31 mouse cellular contexts compared by ENCODE assay signal in the genomic region with DNA sequence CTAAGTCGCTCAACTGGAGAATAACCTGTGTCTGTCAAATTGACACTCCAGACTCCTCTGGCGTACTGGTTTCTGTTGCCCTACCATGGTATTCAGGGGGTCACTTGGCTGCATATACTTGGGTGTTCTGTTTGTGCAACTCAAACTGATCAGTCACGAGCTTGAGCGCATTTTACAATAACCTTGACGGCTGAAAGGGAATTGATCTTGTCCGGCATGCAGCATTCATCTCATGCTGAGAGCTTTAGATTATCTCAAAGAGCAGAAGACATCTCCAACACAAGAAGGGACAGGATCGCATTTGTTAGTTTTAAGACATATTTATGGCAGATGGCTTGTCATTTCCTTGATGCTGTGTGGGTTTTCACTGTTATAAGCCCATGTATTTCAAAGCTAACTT.
A peak's percentile ranks its signal among the peaks of the same experiment; 100 is the strongest.
DNase-seq lines count a peak whose midpoint lies in the region; ATAC-seq lines count a peak whose summit lies in the region.
"Had no signal": no experiment of that assay in that cellular context is flagged by ENCODE, and none has a peak within 500 bp of the region (broad histone marks: within the 10 kb centered on the region; RNA-seq: fewer than 3 reads in every experiment).

No protein-coding gene starts in this region.

- no peak overlapping the region for H3K4me2 ChIP-seq in hindbrain, embryonic 14.5 days (replicated peaks)
- H3K4me2 ChIP-seq in neural tube, embryonic 13.5 days, result 0 out of 2 replicates have a peak overlapping the region, but pooled peaks have one; percentile 6
- H3K4me2 ChIP-seq in midbrain, embryonic 13.5 days (replicated peaks), result no peak overlapping the region
- no peak overlapping the region for H3K4me2 ChIP-seq in neural tube, embryonic 15.5 days
- H3K4me2 ChIP-seq: embryonic facial prominence, embryonic 12.5 days; heart, embryonic 11.5 days; kidney, embryonic 15.5 days; limb, embryonic 15.5 days; liver, embryonic 13.5 days had no signal

- H3K4me3 ChIP-seq in hindbrain, embryonic 14.5 days (replicated peaks; ENCODE audit: low read length), result no peak overlapping the region
- H3K4me3 ChIP-seq in hindbrain, embryonic 10.5 days, result no peak overlapping the region
- no peak overlapping the region for H3K4me3 ChIP-seq in neural tube, embryonic 13.5 days
- no peak overlapping the region for H3K4me3 ChIP-seq in midbrain, embryonic 13.5 days (replicated peaks)
- H3K4me3 ChIP-seq in neural tube, embryonic 15.5 days (replicated peaks), result no peak overlapping the region
- H3K4me3 ChIP-seq: embryonic facial prominence, embryonic 12.5 days; kidney, embryonic 15.5 days; limb, embryonic 10.5 days; limb, embryonic 15.5 days; liver, embryonic 13.5 days; megakaryocyte, embryonic 14.5 days had no signal

- H3K27ac ChIP-seq in hindbrain, embryonic 14.5 days, result 0 out of 2 replicates have a peak overlapping the region, but pooled peaks have one; percentile 14
- no peak overlapping the region for H3K27ac ChIP-seq in hindbrain, embryonic 10.5 days
- peak overlapping the region; percentile 72 for H3K27ac ChIP-seq in neural tube, embryonic 13.5 days (replicated peaks)
- H3K27ac ChIP-seq in midbrain, embryonic 13.5 days, result peak overlapping the region; percentile 64
- H3K27ac ChIP-seq in neural tube, embryonic 15.5 days (replicated peaks), result no peak overlapping the region
- H3K27ac ChIP-seq: embryonic facial prominence, embryonic 12.5 days; kidney, embryonic 15.5 days; limb, embryonic 10.5 days; limb, embryonic 15.5 days; liver, embryonic 13.5 days had no signal

- DNase-seq in hindbrain, embryonic 14.5 days (ENCODE audit: low spot score), result no peak
- no peak for DNase-seq in hindbrain, embryonic 10.5 days (ENCODE audit: low spot score)
- DNase-seq in neural tube, embryonic 10.5 days (ENCODE audit: extremely low spot score, low spot score), result no peak
- DNase-seq in thymus, postnatal 25 days, result no peak
- DNase-seq: adrenal gland, postnatal 36 days; cerebellum, adult 2 months; cerebellum, postnatal 25 days; embryo, embryonic 11 days; gastrocnemius, postnatal 36 days; heart, adult 18-20 months; heart, postnatal 4 days; kidney, adult 11 months; kidney, postnatal 36 days; liver, embryonic 13.5 days; lung, adult 18-20 months; lung, postnatal 4 days; spleen, adult 18-20 months; thymus, adult 18-20 months; thymus, postnatal 36 days had no signal

- H3K4me1 ChIP-seq in hindbrain, embryonic 14.5 days (replicated peaks; ENCODE audit: control insufficient read depth, insufficient read depth, low read length), result peaks cover 30% of the 10 kb centered on the region
- H3K4me1 ChIP-seq in hindbrain, embryonic 10.5 days (replicated peaks), result peaks cover 28% of the 10 kb centered on the region
- peaks cover 34% of the 10 kb centered on the region for H3K4me1 ChIP-seq in neural tube, embryonic 13.5 days (replicated peaks)
- peaks cover 28% of the 10 kb centered on the region for H3K4me1 ChIP-seq in midbrain, embryonic 13.5 days (replicated peaks)
- H3K4me1 ChIP-seq in neural tube, embryonic 15.5 days, result peaks cover 26% of the 10 kb centered on the region
- H3K4me1 ChIP-seq: liver, embryonic 13.5 days; megakaryocyte, embryonic 14.5 days had no signal

- no peaks in the 10 kb centered on the region for H3K27me3 ChIP-seq in hindbrain, embryonic 14.5 days (ENCODE audit: control insufficient read depth, insufficient read depth, low read length)
- H3K27me3 ChIP-seq in hindbrain, embryonic 10.5 days (ENCODE audit: insufficient read depth, poor library complexity, severe bottlenecking), result no peaks in the 10 kb centered on the region
- no peaks in the 10 kb centered on the region for H3K27me3 ChIP-seq in neural tube, embryonic 13.5 days
- H3K27me3 ChIP-seq in midbrain, embryonic 13.5 days, result no peaks in the 10 kb centered on the region
- no peaks in the 10 kb centered on the region for H3K27me3 ChIP-seq in neural tube, embryonic 15.5 days (replicated peaks)
- H3K27me3 ChIP-seq: embryonic facial prominence, embryonic 12.5 days; kidney, embryonic 15.5 days; limb, embryonic 15.5 days; liver, embryonic 13.5 days had no signal

- no peak overlapping the region for H3K9ac ChIP-seq in hindbrain, embryonic 14.5 days
- no peak overlapping the region for H3K9ac ChIP-seq in neural tube, embryonic 13.5 days
- no peak overlapping the region for H3K9ac ChIP-seq in midbrain, embryonic 13.5 days (replicated peaks)
- 0 out of 2 replicates have a peak overlapping the region, but pooled peaks have one; percentile 14 for H3K9ac ChIP-seq in neural tube, embryonic 15.5 days (replicated peaks)
- H3K9ac ChIP-seq: embryonic facial prominence, embryonic 12.5 days; kidney, embryonic 15.5 days; limb, embryonic 15.5 days; liver, embryonic 13.5 days had no signal

- WGBS in hindbrain, embryonic 14.5 days, result 34% methylated on average over 7 of the region's 7 CpGs
- 56% methylated on average over 7 of the region's 7 CpGs for WGBS in hindbrain, embryonic 10.5 days
- 36% methylated on average over 7 of the region's 7 CpGs for WGBS in neural tube, embryonic 13.5 days
- 29% methylated on average over 7 of the region's 7 CpGs for WGBS in midbrain, embryonic 13.5 days
- 30% methylated on average over 7 of the region's 7 CpGs for WGBS in neural tube, embryonic 15.5 days

- H3K36me3 ChIP-seq in hindbrain, embryonic 14.5 days (replicated peaks; ENCODE audit: control insufficient read depth, insufficient read depth), result no peaks in the 10 kb centered on the region
- H3K36me3 ChIP-seq in hindbrain, embryonic 10.5 days, result no peaks in the 10 kb centered on the region
- no peaks in the 10 kb centered on the region for H3K36me3 ChIP-seq in neural tube, embryonic 13.5 days
- H3K36me3 ChIP-seq in midbrain, embryonic 13.5 days, result no peaks in the 10 kb centered on the region
- H3K36me3 ChIP-seq in neural tube, embryonic 15.5 days, result no peaks in the 10 kb centered on the region
- H3K36me3 ChIP-seq: embryonic facial prominence, embryonic 12.5 days; kidney, embryonic 15.5 days; limb, embryonic 10.5 days; limb, embryonic 15.5 days; liver, embryonic 13.5 days had no signal

- H3K9me3 ChIP-seq in hindbrain, embryonic 14.5 days (ENCODE audit: control insufficient read depth, low read length), result no peaks in the 10 kb centered on the region
- no peaks in the 10 kb centered on the region for H3K9me3 ChIP-seq in hindbrain, embryonic 10.5 days
- H3K9me3 ChIP-seq in neural tube, embryonic 13.5 days, result no peaks in the 10 kb centered on the region
- H3K9me3 ChIP-seq in midbrain, embryonic 13.5 days, result no peaks in the 10 kb centered on the region
- no peaks in the 10 kb centered on the region for H3K9me3 ChIP-seq in neural tube, embryonic 15.5 days (replicated peaks)
- H3K9me3 ChIP-seq: embryonic facial prominence, embryonic 12.5 days; kidney, embryonic 15.5 days; limb, embryonic 10.5 days; limb, embryonic 15.5 days; liver, embryonic 13.5 days; megakaryocyte, embryonic 14.5 days had no signal

- ATAC-seq in hindbrain, embryonic 14.5 days (ENCODE audit: low FRiP score), result no peak
- ATAC-seq in neural tube, embryonic 13.5 days (ENCODE audit: low read depth), result no peak
- no peak for ATAC-seq in midbrain, embryonic 13.5 days
- 0 out of 2 replicates have a peak, but pooled peaks have one; percentile 14 for ATAC-seq in neural tube, embryonic 15.5 days (ENCODE audit: low FRiP score)
- ATAC-seq: CD4-positive, CD25-positive, alpha-beta regulatory T cell, adult 4 months; inflammation-experienced regulatory T-cells, adult 6 months; lung, postnatal 0 days had no signal

Comparison
In these comparisons a context has a peak if more than half of its experiments do, and no peak if none do; other contexts are left out.
1. H3K27ac ChIP-seq: peak in hindbrain, embryonic 14.5 days (single experiment), neural tube, embryonic 13.5 days (single experiment) and midbrain, embryonic 13.5 days (single experiment); none in hindbrain, embryonic 10.5 days (single experiment) and neural tube, embryonic 15.5 days (single experiment).